Mouse (Mus musculus) frontal cortex, postnatal 14 days (tissue): ENCODE results near the gene Olfr33.

ENCODE experiments used
- DNase-seq, 2 experiments: peaks; one replicate each; pipeline ENCODE4 v3.0.0; 2022; ENCODE audit warnings: low spot score in 2 of 2

Gene Olfr33

GRCm38 (mm10) chr7:102718970-102719369, at the start of gene Olfr33:
Gene Olfr33, minus strand, starts transcription at chr7:102719070.
- no peak for DNase-seq

DNA sequence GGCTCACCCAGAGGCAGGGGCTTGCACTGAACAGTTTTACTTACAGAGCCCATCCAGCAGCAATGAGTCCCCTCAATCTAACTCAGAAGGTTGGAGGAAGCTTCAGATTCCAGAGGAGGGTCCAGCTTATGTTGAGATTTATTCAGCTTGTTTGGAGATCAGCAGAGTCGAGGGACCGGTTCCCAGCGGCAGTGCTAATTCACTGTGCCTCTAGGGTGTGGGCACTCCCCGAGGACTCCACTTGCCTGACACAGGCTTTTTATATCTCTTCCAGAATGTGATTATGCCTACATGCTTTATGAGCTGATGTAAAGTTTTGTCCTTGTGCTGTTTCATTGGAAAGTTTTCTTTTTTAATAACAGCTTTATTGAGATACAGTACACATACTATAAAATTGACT, 40.4 kb upstream of the Olfr33 start, which contains the start of the genes Olfr560 and Olfr78:
Gene Olfr560 (minus strand): TSS at position 101 of the 400 bp plus-strand sequence.
Gene Olfr78 (minus strand): TSS at position 206 of the 400 bp plus-strand sequence.
- DNase-seq, result no peak

- no peak for DNase-seq
Observed at GRCm38 (mm10) chr7:102752086-102752485, 33.2 kb upstream of the Olfr33 start.

DNA sequence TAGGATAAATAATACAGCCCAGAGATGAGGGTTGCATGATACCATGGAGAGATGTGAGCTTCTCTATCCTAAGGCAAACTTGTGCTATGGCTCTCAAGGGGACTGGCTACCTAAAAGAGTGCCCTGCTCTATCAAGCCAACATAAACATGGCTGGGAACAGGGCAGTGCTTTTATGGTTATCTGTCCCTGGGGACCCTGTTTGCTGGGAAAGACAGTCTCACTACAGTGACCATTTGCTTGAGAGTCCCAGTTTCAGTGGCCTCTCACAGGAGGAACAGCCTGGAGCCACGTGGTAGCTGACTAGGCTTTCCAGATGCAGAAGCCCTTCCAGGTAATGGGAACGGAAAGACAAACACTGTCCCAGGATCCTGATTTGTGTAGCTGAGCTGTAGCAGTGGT, 18.8 kb upstream of the Olfr33 start:
- DNase-seq, result no peak

DNA sequence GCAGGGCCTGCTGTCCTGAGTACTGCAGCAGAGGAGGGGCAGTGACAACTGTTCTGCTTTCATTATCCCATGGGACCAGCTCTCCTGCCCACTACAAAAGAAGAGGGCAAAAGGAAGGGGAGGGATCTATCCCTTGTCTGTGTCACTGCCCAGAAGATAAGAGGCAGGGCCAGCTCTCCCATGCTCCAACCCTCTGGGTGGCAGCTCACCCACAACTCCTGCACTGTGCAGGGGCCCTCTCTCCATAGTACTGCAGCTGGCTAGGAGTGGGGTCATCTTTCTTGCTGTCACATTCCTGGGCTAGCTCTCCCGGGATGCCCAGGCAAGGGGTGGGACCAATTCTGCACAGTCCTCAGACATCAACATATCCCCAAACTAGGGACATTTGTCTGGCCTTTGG, 14.9 kb upstream of the Olfr33 start:
- DNase-seq, result no peak

GRCm38 (mm10) chr7:102727391-102727790, 8.5 kb upstream of the Olfr33 start, which contains the start of gene Olfr559:
Gene Olfr559, minus strand, starts transcription at chr7:102727491.
- no peak for DNase-seq

DNA sequence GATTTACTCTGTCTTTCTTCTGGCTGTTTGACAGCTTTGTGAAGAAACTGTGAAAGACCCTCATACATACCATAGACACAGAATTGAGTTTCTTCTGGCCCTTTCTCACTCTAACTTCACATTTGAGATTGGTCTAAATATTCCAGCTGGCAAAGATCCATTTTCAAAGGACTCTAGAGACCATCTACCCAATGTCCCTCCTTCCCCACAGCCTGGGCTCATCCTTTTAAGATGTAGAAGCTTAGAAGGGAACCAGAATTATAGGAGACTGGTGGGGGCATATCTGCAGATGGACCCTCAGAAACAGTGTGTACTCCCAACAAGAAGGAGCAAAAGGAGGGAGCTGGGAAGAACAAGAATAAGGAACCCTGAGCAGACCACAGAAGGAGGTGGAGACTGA, 17.0 kb downstream of the Olfr33 start, which contains the start of gene Olfr558:
Gene Olfr558 (plus strand): TSS at position 301 of the 400 bp plus-strand sequence.
- no peak for DNase-seq

GRCm38 (mm10) chr7:102698461-102698860, 20.4 kb downstream of the Olfr33 start:
- DNase-seq, result no peak

DNA sequence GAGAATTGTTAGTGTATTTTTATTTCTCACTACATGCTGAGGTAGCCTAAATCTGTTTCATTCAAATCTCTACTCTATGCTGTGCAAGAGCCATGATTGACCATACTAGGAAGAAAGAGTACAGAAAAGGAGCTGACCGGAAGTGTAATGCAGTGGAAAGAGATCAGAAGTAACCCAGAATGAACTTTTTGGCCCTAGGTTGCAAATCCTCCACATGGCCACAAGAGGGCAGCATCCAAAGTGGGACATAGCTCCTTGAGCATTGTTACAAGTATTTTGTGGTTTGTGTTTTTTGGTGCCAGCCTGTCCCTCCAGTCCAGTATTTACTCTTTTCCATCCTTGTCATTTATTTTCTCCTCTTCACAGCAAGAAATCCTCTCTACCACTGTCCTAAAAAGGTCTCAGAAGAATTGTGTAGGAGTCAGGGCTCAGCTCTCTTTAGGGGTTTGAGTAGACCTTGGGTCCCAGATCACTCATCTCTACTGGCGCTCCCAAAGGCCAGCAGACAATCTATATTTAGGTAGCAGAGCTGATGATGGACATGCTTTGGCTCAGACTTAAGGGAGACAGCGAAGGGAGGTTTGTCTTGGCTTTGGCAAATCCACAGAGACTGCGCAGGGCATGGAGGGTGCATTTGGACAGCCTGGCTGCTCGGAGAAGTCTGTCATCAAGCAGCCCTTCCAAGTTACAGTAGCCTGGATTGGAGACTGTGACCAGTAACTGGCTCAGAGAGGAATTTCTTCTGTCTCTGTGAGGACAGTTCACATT, 23.3 kb downstream of the Olfr33 start, which contains the start of gene Olfr557:
Gene Olfr557 (plus strand): TSS at position 553 of the 768 bp plus-strand sequence.
- no peak for DNase-seq

DNA sequence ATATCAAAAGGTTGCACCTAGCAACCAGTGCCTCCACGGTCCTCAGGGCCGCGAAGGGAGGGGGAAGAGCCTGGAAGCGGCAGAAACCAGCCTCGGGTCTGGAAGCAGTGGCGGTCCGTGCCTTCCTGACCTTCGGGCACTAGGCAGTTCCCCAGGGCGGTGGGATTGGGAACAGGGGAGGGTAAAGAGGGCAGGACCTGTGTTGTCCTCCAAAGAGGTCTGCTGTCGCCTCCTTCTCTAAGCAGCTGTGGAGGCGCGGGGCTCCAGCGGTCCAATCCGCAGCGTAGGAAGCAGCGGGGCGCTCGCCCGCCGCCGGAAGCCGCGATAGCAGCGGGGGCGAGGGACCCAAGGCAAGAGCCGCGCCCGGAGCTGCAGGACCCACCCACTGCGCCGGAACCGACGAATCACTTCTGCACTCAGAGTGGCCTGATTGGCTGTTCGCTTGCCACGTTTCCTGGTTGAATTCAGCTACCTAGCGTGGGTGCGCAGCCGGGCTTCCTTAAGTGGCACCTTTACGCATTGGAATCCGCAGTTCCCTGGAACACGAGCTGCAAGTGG, 31.8 kb downstream of the Olfr33 start, which contains the start of gene Trim68:
Gene Trim68 (minus strand): TSS at position 384 of the 558 bp plus-strand sequence.
- peak; percentile 80 to 86 for DNase-seq

- no peak for DNase-seq
Observed at GRCm38 (mm10) chr7:102681916-102682315, 37.0 kb downstream of the Olfr33 start.

DNA sequence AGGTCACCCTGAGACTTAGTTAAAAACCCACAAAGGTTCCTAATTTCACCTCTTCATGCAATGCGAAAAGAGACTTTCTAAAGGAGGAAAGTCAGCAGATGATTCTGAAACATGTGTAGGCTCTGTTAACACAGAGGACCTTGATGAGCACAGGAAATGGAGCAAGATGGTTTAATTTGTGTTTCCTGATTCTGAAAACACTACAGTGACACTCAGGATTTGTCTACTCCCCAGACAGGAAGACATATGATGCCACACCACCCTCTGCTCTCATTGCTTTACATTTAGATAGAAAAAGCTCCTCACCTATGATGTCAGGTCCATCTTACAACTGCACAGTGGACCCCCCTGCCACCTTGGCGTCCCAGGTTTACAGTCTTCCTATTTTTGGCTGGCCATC, 42.6 kb downstream of the Olfr33 start:
- DNase-seq, result no peak

GRCm38 (mm10) chr7:102665378-102665777, 53.5 kb downstream of the Olfr33 start:
- no peak for DNase-seq

GRCm38 (mm10) chr7:102664599-102664998, 54.3 kb downstream of the Olfr33 start, which contains the start of gene Olfr556:
Gene Olfr556, plus strand, starts transcription at chr7:102664899.
- DNase-seq, result no peak
